Mouse (Mus musculus) MEL-GATA-1-ER (cell line): ENCODE measurements around the gene Hlcs.
A peak's percentile ranks its signal among the peaks of the same experiment; 100 is the strongest.

Source experiments
- DNase-seq: peaks from one replicate; pipeline ENCODE4 v3.0.0-alpha.2; 2012; ENCODE audit warnings: low read depth; ENCODE audit errors: extremely low read depth

The Hlcs gene

GRCm38 (mm10) chr16:94248721-94249120 is 64.7 kb downstream of the Hlcs start:
- DNase-seq: no peak

GRCm38 (mm10) chr16:94246976-94247375 is 66.4 kb downstream of the Hlcs start:
- no peak for DNase-seq

GRCm38 (mm10) chr16:94246058-94246784 is 67.2 kb downstream of the Hlcs start:
- no peak for DNase-seq

GRCm38 (mm10) chr16:94241126-94241525 is 72.2 kb downstream of the Hlcs start:
- DNase-seq: peak; percentile 43

GRCm38 (mm10) chr16:94240190-94240589 is 73.2 kb downstream of the Hlcs start:
- peak; percentile 26 for DNase-seq

GRCm38 (mm10) chr16:94239567-94239966 is 73.8 kb downstream of the Hlcs start:
- no peak for DNase-seq

GRCm38 (mm10) chr16:94239146-94239545 is 74.2 kb downstream of the Hlcs start:
- DNase-seq: no peak

GRCm38 (mm10) chr16:94237130-94237484 is 76.3 kb downstream of the Hlcs start:
- DNase-seq: no peak

- no peak for DNase-seq
Measured at GRCm38 (mm10) chr16:94236226-94237129, 76.9 kb downstream of the Hlcs start.

- no peak for DNase-seq
Measured at GRCm38 (mm10) chr16:94235718-94236117, 77.7 kb downstream of the Hlcs start.

- DNase-seq: no peak
Measured at GRCm38 (mm10) chr16:94234202-94234601, 79.2 kb downstream of the Hlcs start.

GRCm38 (mm10) chr16:94230909-94231575 is 82.3 kb downstream of the Hlcs start:
- no peak for DNase-seq

GRCm38 (mm10) chr16:94230499-94230898 is 82.9 kb downstream of the Hlcs start:
- DNase-seq: no peak

GRCm38 (mm10) chr16:94229890-94230289 is 83.5 kb downstream of the Hlcs start:
- no peak for DNase-seq

GRCm38 (mm10) chr16:94228858-94229555 is 84.4 kb downstream of the Hlcs start:
- DNase-seq: no peak

GRCm38 (mm10) chr16:94227328-94228018 is 85.9 kb downstream of the Hlcs start:
- DNase-seq: no peak

- no peak for DNase-seq
Measured at GRCm38 (mm10) chr16:94223363-94223720, 90.0 kb downstream of the Hlcs start.

- no peak for DNase-seq
Measured at GRCm38 (mm10) chr16:94222646-94223362, 90.6 kb downstream of the Hlcs start.

- DNase-seq: no peak
Measured at GRCm38 (mm10) chr16:94210689-94211357, 102.5 kb downstream of the Hlcs start.

GRCm38 (mm10) chr16:94209626-94210025 is 103.7 kb downstream of the Hlcs start:
- no peak for DNase-seq
